Mouse (Mus musculus): Measurements from ENCODE around the gene Igf1r. TPM values are rescaled to one million over a fixed set of nuclear protein-coding genes. Genes with fewer than 3 reads are reported as not detected.

Igf1r gene
- polyA plus RNA-seq, 1 experiment from 2014 or later, result 2.7 TPM

DNA sequence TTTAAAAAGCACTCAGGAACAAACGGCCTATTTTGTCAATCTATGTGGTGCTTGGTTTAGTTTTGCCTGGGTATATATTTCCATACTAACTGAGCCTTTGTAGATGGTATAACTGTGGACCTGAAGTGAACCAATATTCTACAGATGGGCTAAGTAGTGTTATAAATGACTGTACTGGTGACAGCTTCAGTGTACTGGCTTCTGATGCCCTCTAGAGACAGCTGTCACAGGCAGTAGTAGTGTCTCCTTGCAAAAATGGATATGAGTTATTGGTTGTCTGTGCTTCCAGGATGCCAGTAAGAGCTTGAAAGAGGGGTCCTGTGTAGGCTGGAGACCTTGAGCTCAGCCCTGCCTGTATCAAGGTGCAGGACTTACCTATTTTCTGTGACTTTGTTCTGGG lies 227.0 kb downstream of the Igf1r start:
- peaks cover 5% of the 10 kb centered on the region for H3K36me3 ChIP-seq (replicated peaks; ENCODE audit: insufficient read depth, low read length)
- no peak for DNase-seq
- no peak overlapping the region for H3K9ac ChIP-seq (replicated peaks)
- ATAC-seq, result no peak
- WGBS (ENCODE audit: insufficient replicate concordance), result 74% methylated on average over 1 of the region's 1 CpGs
- no peak overlapping the region for H3K4me2 ChIP-seq (ENCODE audit: low read depth, low read length)
- no peak overlapping the region for H3K27ac ChIP-seq (ENCODE audit: low read depth)
- H3K27me3 ChIP-seq (ENCODE audit: insufficient read depth, low read length), result no peaks in the 10 kb centered on the region
- H3K9me3 ChIP-seq (ENCODE audit: low read length), result no peaks in the 10 kb centered on the region
- TF ChIP-seq CTCF (IDR thresholded peaks at IDR 0.05; ENCODE audit: low read depth), result peak; percentile 39
- TF ChIP-seq EP300 (IDR thresholded peaks at IDR 0.05; ENCODE audit: low read depth), result no peak
- H3K4me1 ChIP-seq (ENCODE audit: insufficient read depth), result peaks cover 4% of the 10 kb centered on the region; the same call in 1 of the 2 replicates
- H3K4me3 ChIP-seq (ENCODE audit: low read depth, low read length), result no peak overlapping the region

- WGBS (ENCODE audit: insufficient replicate concordance), result 91% methylated on average over 1 of the region's 1 CpGs
- no peak for TF ChIP-seq EP300 (IDR thresholded peaks at IDR 0.05; ENCODE audit: low read depth)
- TF ChIP-seq CTCF (IDR thresholded peaks at IDR 0.05; ENCODE audit: low read depth), result no peak
- H3K36me3 ChIP-seq (replicated peaks; ENCODE audit: insufficient read depth, low read length), result peaks cover 10% of the 10 kb centered on the region
- H3K4me2 ChIP-seq (ENCODE audit: low read depth, low read length), result no peak overlapping the region
- no peaks in the 10 kb centered on the region for H3K9me3 ChIP-seq (ENCODE audit: low read length)
- ATAC-seq, result no peak
- no peak for DNase-seq
- no peaks in the 10 kb centered on the region for H3K27me3 ChIP-seq (ENCODE audit: insufficient read depth, low read length)
- no peak overlapping the region for H3K9ac ChIP-seq (replicated peaks)
- no peak overlapping the region for H3K4me3 ChIP-seq (ENCODE audit: low read depth, low read length)
- peaks cover 4% of the 10 kb centered on the region; the same call in 1 of the 2 replicates for H3K4me1 ChIP-seq (ENCODE audit: insufficient read depth)
- H3K27ac ChIP-seq (ENCODE audit: low read depth), result no peak overlapping the region
Measured at GRCm38 (mm10) chr7:68181104-68181503, 228.5 kb downstream of the Igf1r start.

GRCm38 (mm10) chr7:68182025-68182424 lies 229.4 kb downstream of the Igf1r start:
- Histone ChIP-seq H3K36me3 (replicated peaks; ENCODE audit: insufficient read depth, low read length) (peaks cover 10% of the 10 kb centered on the region), H3K9ac (replicated peaks) (no peak overlapping the region), H3K4me2 (ENCODE audit: low read depth, low read length) (no peak overlapping the region), H3K4me3 (ENCODE audit: low read depth, low read length) (no peak overlapping the region), H3K4me1 (ENCODE audit: insufficient read depth) (peaks cover 4% of the 10 kb centered on the region; the same call in 1 of the 2 replicates), H3K9me3 (ENCODE audit: low read length) (no peaks in the 10 kb centered on the region), H3K27ac (ENCODE audit: low read depth) (no peak overlapping the region), H3K27me3 (ENCODE audit: insufficient read depth, low read length) (no peaks in the 10 kb centered on the region)
- WGBS (ENCODE audit: insufficient replicate concordance), result 75% methylated on average over 7 of the region's 7 CpGs
- ATAC-seq (no peak), DNase-seq (no peak)
- TF ChIP-seq EP300 (IDR thresholded peaks at IDR 0.05; ENCODE audit: low read depth), result no peak
- no peak for TF ChIP-seq CTCF (IDR thresholded peaks at IDR 0.05; ENCODE audit: low read depth)

- H3K27me3 ChIP-seq (ENCODE audit: insufficient read depth, low read length), result no peaks in the 10 kb centered on the region
- peaks cover 10% of the 10 kb centered on the region for H3K36me3 ChIP-seq (replicated peaks; ENCODE audit: insufficient read depth, low read length)
- TF ChIP-seq EP300 (IDR thresholded peaks at IDR 0.05; ENCODE audit: low read depth) (no peak), CTCF (IDR thresholded peaks at IDR 0.05; ENCODE audit: low read depth) (no peak)
- no peaks in the 10 kb centered on the region for H3K9me3 ChIP-seq (ENCODE audit: low read length)
- peaks cover 4% of the 10 kb centered on the region; the same call in 1 of the 2 replicates for H3K4me1 ChIP-seq (ENCODE audit: insufficient read depth)
- no peak overlapping the region for H3K4me2 ChIP-seq (ENCODE audit: low read depth, low read length)
- H3K9ac ChIP-seq (replicated peaks), result no peak overlapping the region
- WGBS (ENCODE audit: insufficient replicate concordance), result 84% methylated on average over 6 of the region's 6 CpGs
- no peak overlapping the region for H3K4me3 ChIP-seq (ENCODE audit: low read depth, low read length)
- no peak overlapping the region for H3K27ac ChIP-seq (ENCODE audit: low read depth)
- DNase-seq, result no peak
- no peak for ATAC-seq
Measured at GRCm38 (mm10) chr7:68182773-68183172, 230.1 kb downstream of the Igf1r start.

GRCm38 (mm10) chr7:68183421-68183820 lies 230.8 kb downstream of the Igf1r start:
- Histone ChIP-seq H3K36me3 (replicated peaks; ENCODE audit: insufficient read depth, low read length) (peaks cover 10% of the 10 kb centered on the region), H3K27ac (ENCODE audit: low read depth) (no peak overlapping the region), H3K27me3 (ENCODE audit: insufficient read depth, low read length) (no peaks in the 10 kb centered on the region), H3K4me1 (ENCODE audit: insufficient read depth) (peaks cover 4% of the 10 kb centered on the region; the same call in 1 of the 2 replicates), H3K9ac (replicated peaks) (no peak overlapping the region), H3K4me3 (ENCODE audit: low read depth, low read length) (no peak overlapping the region), H3K4me2 (ENCODE audit: low read depth, low read length) (no peak overlapping the region), H3K9me3 (ENCODE audit: low read length) (no peaks in the 10 kb centered on the region)
- ATAC-seq (no peak), DNase-seq (no peak)
- no peak for TF ChIP-seq CTCF (IDR thresholded peaks at IDR 0.05; ENCODE audit: low read depth)
- TF ChIP-seq EP300 (IDR thresholded peaks at IDR 0.05; ENCODE audit: low read depth), result no peak
- WGBS (ENCODE audit: insufficient replicate concordance), result 57% methylated on average over 10 of the region's 10 CpGs

DNA sequence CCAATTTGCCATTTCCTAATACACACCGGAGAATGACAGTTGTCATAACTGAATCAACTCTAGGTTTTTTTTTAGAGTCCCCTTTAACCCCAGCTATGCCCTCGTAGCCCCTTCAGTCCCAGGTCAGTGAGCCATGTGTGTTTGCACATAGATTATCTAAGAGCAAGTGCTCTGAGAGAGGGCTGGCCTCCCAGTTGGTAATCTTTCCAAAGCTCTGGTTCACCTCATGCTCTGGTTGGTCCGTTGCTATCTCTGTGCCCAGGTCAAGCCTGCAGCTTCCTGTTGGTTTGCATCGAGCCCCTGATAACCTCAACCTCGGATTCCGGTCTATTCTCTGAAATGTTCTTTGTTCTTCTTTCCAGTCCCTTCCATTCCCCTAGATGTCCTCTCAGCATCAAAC lies 236.6 kb downstream of the Igf1r start:
- Histone ChIP-seq H3K27ac (ENCODE audit: low read depth) (no peak overlapping the region), H3K27me3 (ENCODE audit: insufficient read depth, low read length) (no peaks in the 10 kb centered on the region), H3K4me2 (ENCODE audit: low read depth, low read length) (0 out of 2 replicates have a peak overlapping the region, but pooled peaks have one; percentile 9), H3K4me1 (ENCODE audit: insufficient read depth) (peaks cover 4% of the 10 kb centered on the region; the same call in 1 of the 2 replicates), H3K9me3 (ENCODE audit: low read length) (no peaks in the 10 kb centered on the region), H3K9ac (replicated peaks) (no peak overlapping the region), H3K4me3 (ENCODE audit: low read depth, low read length) (no peak overlapping the region), H3K36me3 (replicated peaks; ENCODE audit: insufficient read depth, low read length) (peaks cover 23% of the 10 kb centered on the region)
- 11% methylated on average over 6 of the region's 6 CpGs for WGBS (ENCODE audit: insufficient replicate concordance)
- ATAC-seq (peak; percentile 80), DNase-seq (no peak)
- TF ChIP-seq CTCF (IDR thresholded peaks at IDR 0.05; ENCODE audit: low read depth), result no peak
- peak; percentile 84 for TF ChIP-seq EP300 (IDR thresholded peaks at IDR 0.05; ENCODE audit: low read depth)

Measured in liver, postnatal 0 days (tissue).